Mouse (Mus musculus): ENCODE measurements around the gene Ccdc188. TPM values are rescaled to one million over a fixed set of nuclear protein-coding genes. Genes with fewer than 3 reads are reported as not detected.
"Not testable (repeated sequence)": the region's sequence is repeated elsewhere in the genome, so short reads cannot be mapped to it uniquely, and the experiment has no call there.

Gene Ccdc188
- polyA plus RNA-seq, 1 experiment = not detected

DNA sequence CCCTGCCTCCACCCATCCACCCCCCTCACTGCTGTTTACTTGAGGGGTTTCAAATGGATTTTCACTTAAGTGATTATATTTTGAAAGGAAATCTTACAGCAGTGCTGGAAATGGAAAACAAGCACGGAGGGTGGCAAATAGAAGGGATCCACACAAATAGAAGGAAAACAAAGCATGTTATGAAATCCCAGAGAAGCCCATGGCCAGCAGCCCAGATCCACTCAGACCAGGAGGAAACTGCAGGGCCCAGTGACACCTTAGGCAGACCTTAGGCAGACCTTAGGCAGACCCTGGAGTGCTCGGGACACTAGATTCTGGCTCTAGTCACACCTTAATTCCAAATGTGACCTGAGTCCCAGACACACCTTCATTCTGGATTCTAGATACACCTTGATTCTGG lies 26.7 kb upstream of the Ccdc188 start:
- DNase-seq (ENCODE audit: low read depth in 1 of 2, low spot score in 2 of 2) = no peak

DNA sequence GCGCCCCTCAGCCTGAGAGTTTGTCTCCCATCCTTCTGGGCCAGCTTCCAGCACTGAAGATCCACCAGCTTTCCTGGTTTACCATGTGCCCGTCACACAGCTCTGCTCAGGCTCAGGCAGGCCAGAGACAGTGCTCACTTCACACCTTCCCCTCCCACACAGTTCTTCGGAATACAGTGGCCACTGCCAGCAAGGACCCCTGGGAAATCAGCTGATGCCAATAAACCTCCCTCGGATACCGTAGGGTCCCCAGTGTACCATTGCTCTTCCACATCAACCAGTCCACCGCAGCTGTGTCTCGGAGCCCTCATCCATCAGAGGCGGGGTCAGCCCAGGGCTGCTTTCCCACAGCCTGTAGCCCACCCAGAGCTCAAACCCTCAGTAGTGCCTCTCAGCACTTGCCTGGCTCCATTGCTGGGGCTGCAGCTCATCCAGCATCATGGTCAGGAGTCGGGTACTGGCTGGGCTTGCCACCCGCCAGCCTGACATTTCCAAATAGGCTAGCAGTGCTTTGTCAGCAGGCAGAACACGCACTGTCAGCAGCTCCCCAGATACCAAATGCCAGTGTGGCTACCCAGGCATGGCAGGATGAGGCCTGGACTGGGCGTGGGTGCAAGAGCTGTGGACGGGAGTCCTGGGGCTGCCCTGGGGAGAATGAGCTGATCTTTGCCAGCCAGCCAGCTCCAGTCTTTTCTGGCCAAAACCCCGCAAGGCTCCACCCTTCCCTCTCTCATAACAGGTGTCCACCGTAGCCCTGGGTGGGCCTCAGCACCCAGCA lies 23.3 kb upstream of the Ccdc188 start:
- DNase-seq (ENCODE audit: low read depth in 1 of 2, low spot score in 2 of 2) = no peak
- Histone ChIP-seq H3K4me3 (ENCODE audit: extremely low read depth, insufficient read depth, insufficient read length) (no peak overlapping the region), H3K27ac (ENCODE audit: insufficient read depth, low read length) (no peak overlapping the region), H3K4me1 (ENCODE audit: control insufficient read depth, insufficient read depth, insufficient read length) (no peaks in the 10 kb centered on the region), H3K36me3 (ENCODE audit: control insufficient read depth, insufficient read depth, low read length) (no peaks in the 10 kb centered on the region), H3K27me3 (ENCODE audit: control insufficient read depth, insufficient read depth, low read length) (no peaks in the 10 kb centered on the region)
- WGBS = 74% methylated on average over 15 of the region's 15 CpGs
- TF ChIP-seq CTCF (IDR thresholded peaks at IDR 0.05; ENCODE audit: extremely low read depth, insufficient read depth, insufficient read length, insufficient replicate concordance) = no peak
- TF ChIP-seq POLR2A (IDR thresholded peaks at IDR 0.05; ENCODE audit: low read depth, low read length) = no peak

More for the DNA sequence above, 26.7 kb upstream of the Ccdc188 start:
- 85% methylated on average over 2 of the region's 2 CpGs for WGBS
- Histone ChIP-seq H3K27me3 (ENCODE audit: control insufficient read depth, insufficient read depth, low read length) (no peaks in the 10 kb centered on the region), H3K4me3 (ENCODE audit: extremely low read depth, insufficient read depth, insufficient read length) (no peak overlapping the region), H3K27ac (ENCODE audit: insufficient read depth, low read length) (no peak overlapping the region), H3K4me1 (ENCODE audit: control insufficient read depth, insufficient read depth, insufficient read length) (no peaks in the 10 kb centered on the region), H3K36me3 (ENCODE audit: control insufficient read depth, insufficient read depth, low read length) (no peaks in the 10 kb centered on the region)
- TF ChIP-seq POLR2A (IDR thresholded peaks at IDR 0.05; ENCODE audit: low read depth, low read length) = no peak
- TF ChIP-seq CTCF (IDR thresholded peaks at IDR 0.05; ENCODE audit: extremely low read depth, insufficient read depth, insufficient read length, insufficient replicate concordance) = no peak

DNA sequence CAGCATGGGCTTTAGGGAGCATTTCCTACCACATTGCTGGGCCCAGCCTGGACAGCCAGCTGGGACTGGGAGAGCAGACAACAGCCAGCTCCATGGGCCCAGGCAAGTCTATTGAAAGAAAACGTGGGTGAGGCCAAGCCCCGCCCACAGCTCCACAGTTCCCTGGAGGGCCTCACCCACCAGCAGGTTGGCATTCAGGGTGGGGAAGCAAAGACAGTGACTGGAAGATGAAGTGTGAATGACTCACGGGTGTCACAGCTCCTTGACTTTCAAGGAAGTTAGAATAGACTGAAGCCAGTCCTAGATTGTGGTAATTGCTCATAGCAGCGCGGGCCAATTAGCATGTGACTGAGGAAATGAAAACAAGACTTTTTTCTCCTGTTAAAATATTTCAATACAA lies 22.6 kb upstream of the Ccdc188 start:
- WGBS = 21% methylated on average over 5 of the region's 5 CpGs
- TF ChIP-seq POLR2A (IDR thresholded peaks at IDR 0.05; ENCODE audit: low read depth, low read length) = no peak
- TF ChIP-seq CTCF (IDR thresholded peaks at IDR 0.05; ENCODE audit: extremely low read depth, insufficient read depth, insufficient read length, insufficient replicate concordance) = no peak
- no peak for DNase-seq (ENCODE audit: low read depth in 1 of 2, low spot score in 2 of 2)

DNA sequence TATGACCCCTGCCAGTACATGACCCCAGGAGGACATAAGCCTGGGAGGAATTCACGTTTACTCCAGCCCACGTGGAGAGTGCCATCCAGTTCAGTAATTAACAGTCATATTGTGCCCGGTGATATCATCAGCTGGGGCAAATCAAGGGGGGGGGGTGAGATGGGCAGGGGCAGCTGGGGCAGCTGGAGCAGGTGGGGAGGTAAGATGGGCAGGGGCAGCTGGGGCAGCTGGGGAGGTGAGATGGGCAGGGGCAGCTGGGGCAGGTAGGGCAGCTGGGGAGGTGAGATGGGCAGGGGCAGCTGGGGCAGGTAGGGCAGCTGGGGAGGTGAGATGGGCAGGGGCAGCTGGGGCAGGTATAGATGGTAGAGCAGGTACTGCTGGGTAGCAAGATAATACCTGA lies 22.1 kb upstream of the Ccdc188 start:
- DNase-seq (ENCODE audit: low read depth in 1 of 2, low spot score in 2 of 2) = not testable (repeated sequence)

More for the DNA sequence above, 22.6 kb upstream of the Ccdc188 start:
- Histone ChIP-seq H3K27me3 (ENCODE audit: control insufficient read depth, insufficient read depth, low read length) (no peaks in the 10 kb centered on the region), H3K4me3 (ENCODE audit: extremely low read depth, insufficient read depth, insufficient read length) (no peak overlapping the region), H3K36me3 (ENCODE audit: control insufficient read depth, insufficient read depth, low read length) (no peaks in the 10 kb centered on the region), H3K4me1 (ENCODE audit: control insufficient read depth, insufficient read depth, insufficient read length) (no peaks in the 10 kb centered on the region), H3K27ac (ENCODE audit: insufficient read depth, low read length) (no peak overlapping the region)

DNA sequence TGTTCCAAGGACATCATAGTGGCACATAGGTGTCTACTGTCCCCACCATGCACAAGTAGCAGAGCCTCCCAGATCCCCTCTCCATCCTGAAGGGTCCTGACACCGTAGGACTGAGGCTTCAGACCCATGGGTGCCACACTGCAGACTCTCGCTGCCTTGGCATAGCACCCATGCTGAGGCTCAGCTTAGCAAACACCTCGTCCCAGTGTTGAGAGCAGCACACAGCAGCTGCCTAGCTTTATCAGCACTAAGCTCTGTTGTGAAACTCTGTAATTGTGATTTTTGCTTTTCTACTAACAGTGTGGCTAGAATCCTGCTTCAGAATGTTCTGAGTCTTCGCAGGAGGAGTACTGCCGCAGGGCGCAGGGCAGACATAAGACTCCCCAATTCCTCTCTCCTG lies 19.8 kb upstream of the Ccdc188 start:
- Histone ChIP-seq H3K27me3 (ENCODE audit: control insufficient read depth, insufficient read depth, low read length) (no peaks in the 10 kb centered on the region), H3K4me3 (ENCODE audit: extremely low read depth, insufficient read depth, insufficient read length) (no peak overlapping the region), H3K4me1 (ENCODE audit: control insufficient read depth, insufficient read depth, insufficient read length) (no peaks in the 10 kb centered on the region), H3K27ac (ENCODE audit: insufficient read depth, low read length) (no peak overlapping the region), H3K36me3 (ENCODE audit: control insufficient read depth, insufficient read depth, low read length) (no peaks in the 10 kb centered on the region)
- 92% methylated on average over 6 of the region's 6 CpGs for WGBS
- no peak for DNase-seq (ENCODE audit: low read depth in 1 of 2, low spot score in 2 of 2)
- TF ChIP-seq CTCF (IDR thresholded peaks at IDR 0.05; ENCODE audit: extremely low read depth, insufficient read depth, insufficient read length, insufficient replicate concordance) (no peak), POLR2A (IDR thresholded peaks at IDR 0.05; ENCODE audit: low read depth, low read length) (no peak)

More for the DNA sequence above, 22.1 kb upstream of the Ccdc188 start:
- not testable (repeated sequence) for H3K4me1 ChIP-seq (ENCODE audit: control insufficient read depth, insufficient read depth, insufficient read length); H3K27me3 ChIP-seq (ENCODE audit: control insufficient read depth, insufficient read depth, low read length); H3K36me3 ChIP-seq (ENCODE audit: control insufficient read depth, insufficient read depth, low read length); H3K4me3 ChIP-seq (ENCODE audit: extremely low read depth, insufficient read depth, insufficient read length); H3K27ac ChIP-seq (ENCODE audit: insufficient read depth, low read length)
- WGBS = 55% methylated on average over 3 of the region's 3 CpGs

DNA sequence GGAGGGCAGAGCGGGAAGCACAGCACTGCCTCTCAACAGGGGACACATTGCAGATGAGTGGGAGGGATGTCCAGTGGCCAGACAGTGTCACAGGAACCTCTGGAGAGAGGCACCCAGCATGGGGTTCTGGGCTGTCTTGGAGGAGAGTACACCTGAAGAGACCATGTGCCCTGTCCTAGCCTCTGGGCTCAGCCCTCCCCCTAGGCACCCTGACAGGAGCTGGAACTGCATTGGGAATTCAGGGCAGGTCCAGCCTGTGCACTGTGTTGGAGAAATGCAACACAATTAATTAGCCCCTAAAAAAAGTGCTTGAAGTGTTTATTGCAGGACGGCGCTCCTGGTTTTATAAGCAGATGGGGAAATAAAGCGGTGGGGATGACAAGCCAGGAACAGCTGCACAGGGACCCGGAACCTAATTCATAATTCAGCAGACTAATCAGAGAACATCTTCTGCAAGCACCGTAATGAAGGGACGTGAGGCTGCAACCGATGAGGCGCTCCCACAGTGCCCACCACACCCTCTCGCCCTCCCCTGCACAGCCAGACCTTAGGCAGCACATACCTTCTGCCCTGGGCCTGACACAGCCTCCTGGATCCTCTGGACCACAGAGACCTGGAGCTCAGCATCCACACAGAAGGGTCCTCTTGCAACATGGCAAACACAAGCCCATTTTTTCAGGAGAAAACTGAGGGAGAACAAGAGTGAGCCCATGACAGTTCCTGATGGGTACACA lies 19.1 kb upstream of the Ccdc188 start:
- TF ChIP-seq CTCF (IDR thresholded peaks at IDR 0.05; ENCODE audit: extremely low read depth, insufficient read depth, insufficient read length, insufficient replicate concordance) (no peak), POLR2A (IDR thresholded peaks at IDR 0.05; ENCODE audit: low read depth, low read length) (no peak)
- Histone ChIP-seq H3K27ac (ENCODE audit: insufficient read depth, low read length) (no peak overlapping the region), H3K4me1 (ENCODE audit: control insufficient read depth, insufficient read depth, insufficient read length) (no peaks in the 10 kb centered on the region), H3K4me3 (ENCODE audit: extremely low read depth, insufficient read depth, insufficient read length) (no peak overlapping the region), H3K36me3 (ENCODE audit: control insufficient read depth, insufficient read depth, low read length) (no peaks in the 10 kb centered on the region), H3K27me3 (ENCODE audit: control insufficient read depth, insufficient read depth, low read length) (no peaks in the 10 kb centered on the region)
- DNase-seq (ENCODE audit: low read depth in 1 of 2, low spot score in 2 of 2) = no peak
- WGBS = 92% methylated on average over 10 of the region's 10 CpGs

DNA sequence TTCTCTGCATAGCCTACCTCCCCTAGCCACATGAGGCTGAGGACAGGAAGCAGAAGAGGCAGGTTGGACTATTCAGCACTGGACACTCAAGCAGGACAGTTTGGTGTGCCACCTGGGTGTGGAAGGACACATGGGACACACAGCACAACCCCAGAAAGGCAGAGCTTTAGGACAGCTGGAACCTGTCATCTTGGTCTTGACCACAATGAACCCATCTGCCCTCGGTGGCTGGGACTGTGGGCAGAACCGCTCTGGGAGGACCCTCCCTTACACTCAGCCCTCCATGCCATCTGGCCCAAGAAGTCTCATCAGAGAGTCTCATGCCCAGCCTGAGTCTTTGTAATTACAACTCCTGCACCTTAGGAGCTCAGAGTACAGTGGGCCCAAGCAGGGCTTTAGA lies 17.6 kb upstream of the Ccdc188 start:
- no peaks in the 10 kb centered on the region for H3K27me3 ChIP-seq (ENCODE audit: control insufficient read depth, insufficient read depth, low read length)

More for the DNA sequence above, 17.6 kb upstream of the Ccdc188 start:
- Histone ChIP-seq H3K36me3 (ENCODE audit: control insufficient read depth, insufficient read depth, low read length) (no peaks in the 10 kb centered on the region), H3K4me3 (ENCODE audit: extremely low read depth, insufficient read depth, insufficient read length) (no peak overlapping the region), H3K27ac (ENCODE audit: insufficient read depth, low read length) (no peak overlapping the region), H3K4me1 (ENCODE audit: control insufficient read depth, insufficient read depth, insufficient read length) (no peaks in the 10 kb centered on the region)
- no peak for DNase-seq (ENCODE audit: low read depth in 1 of 2, low spot score in 2 of 2)
- 49% methylated on average over 2 of the region's 2 CpGs for WGBS
- TF ChIP-seq CTCF (IDR thresholded peaks at IDR 0.05; ENCODE audit: extremely low read depth, insufficient read depth, insufficient read length, insufficient replicate concordance) (no peak), POLR2A (IDR thresholded peaks at IDR 0.05; ENCODE audit: low read depth, low read length) (no peak)
